Mouse (Mus musculus) layer of hippocampus, adult 8-10 months (tissue): ENCODE measurements around the gene Adam19. TPM values are rescaled to one million over a fixed set of nuclear protein-coding genes. Genes with fewer than 3 reads are reported as not detected.
"Not testable (repeated sequence)": the region's sequence is repeated elsewhere in the genome, so short reads cannot be mapped to it uniquely, and the experiment has no call there.

ENCODE experiments used
- DNase-seq, 2 experiments: peaks; one replicate each; pipeline ENCODE4 v3.0.0; 2022; ENCODE audit warnings: low spot score in 2 of 2
- total RNA-seq, 4 experiments: library from RNA; stranded (reverse); gene quantifications; 2 replicates each; pipeline ENCODE4 v1.2.4; 2022

Gene Adam19
- total RNA-seq, 4 experiments from 2014 or later, result 10.1 to 14.1 (median 11.2) TPM

DNA sequence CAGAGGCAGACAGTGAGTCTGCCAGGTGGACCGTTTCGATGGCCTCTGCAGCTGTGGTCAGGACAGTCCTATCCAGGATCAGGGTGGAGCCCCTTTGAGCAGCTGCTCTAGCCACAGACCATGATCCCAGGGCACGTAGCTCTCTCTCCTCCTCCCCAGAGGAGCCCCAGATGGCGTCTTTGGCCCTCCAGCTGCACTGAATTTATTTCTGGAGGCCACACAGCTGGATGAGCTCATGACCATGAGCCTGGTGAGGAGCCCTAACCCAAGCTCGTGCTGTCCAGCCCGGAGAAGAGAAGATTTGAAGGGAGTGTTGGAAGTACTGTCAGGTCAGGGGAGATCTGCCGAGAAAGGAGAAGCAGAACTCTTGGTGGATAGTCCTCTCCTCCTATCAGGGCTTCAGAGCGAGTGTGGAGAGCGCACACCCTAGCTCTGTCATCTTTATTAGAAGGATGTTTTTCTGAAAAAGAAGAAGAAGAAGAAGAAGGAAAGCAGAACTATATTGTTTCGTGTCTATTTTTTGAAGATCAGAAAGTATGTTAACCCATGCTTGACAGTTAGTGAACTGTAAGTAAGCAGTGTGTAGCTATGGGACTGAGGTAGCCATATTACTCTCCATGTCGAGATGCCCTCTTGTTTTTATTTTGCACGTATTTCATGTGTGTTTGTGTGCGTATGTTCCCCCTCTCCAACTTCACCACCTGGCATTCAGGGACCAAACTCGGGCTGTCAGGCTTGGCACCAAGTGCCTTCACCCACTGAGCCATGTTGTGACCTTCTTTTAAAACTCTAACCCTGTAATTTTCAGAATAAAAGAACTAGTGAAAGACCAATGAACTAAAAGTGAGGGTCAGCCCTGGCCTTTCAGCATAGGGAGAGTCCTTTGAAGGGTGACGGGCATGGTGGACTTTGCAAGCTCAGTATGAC lies 72.1 kb downstream of the Adam19 start:
- DNase-seq, result no peak

DNA sequence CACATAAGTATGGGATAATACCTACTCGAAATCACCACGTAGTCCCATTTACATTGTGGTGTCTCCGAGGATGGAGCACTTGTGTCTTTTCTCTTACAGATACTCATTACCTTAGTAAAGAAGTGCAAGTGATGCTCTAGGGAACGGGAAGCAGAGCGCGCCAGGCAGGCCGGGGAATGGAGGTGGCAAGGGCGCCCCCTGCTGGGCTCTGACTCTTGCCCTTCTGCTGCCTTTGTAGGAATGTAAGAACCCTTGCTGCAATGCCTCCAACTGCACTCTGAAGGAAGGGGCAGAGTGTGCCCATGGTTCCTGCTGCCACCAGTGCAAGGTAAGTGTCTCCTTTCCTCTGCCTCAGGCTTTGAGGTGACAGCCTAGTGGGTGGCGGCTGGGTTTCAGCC lies 72.8 kb downstream of the Adam19 start:
- DNase-seq, result peak; percentile 30 to 71

- no peak for DNase-seq
Measured at GRCm38 (mm10) chr11:46131022-46131986, 75.5 kb downstream of the Adam19 start.

DNA sequence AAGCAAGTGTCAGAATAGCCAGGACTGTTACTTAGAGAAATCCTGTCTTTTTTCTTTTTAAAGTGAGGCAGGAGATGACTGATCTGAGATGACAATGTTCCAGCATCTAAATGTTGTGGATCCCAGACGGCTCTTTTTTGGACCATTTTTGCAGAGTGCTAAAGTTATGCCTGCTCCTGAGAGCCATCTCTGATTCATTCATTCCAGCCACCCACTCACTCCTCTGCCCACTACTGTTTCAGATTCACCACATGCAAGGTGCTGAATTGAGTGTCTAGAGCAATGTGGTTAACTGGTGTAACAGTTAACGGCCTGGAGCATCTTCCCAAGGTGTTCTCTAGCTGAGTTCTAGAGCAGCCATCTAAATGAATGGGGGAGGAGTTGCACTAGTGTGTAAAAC lies 79.1 kb downstream of the Adam19 start:
- DNase-seq, result peak; percentile 36 to 38

DNA sequence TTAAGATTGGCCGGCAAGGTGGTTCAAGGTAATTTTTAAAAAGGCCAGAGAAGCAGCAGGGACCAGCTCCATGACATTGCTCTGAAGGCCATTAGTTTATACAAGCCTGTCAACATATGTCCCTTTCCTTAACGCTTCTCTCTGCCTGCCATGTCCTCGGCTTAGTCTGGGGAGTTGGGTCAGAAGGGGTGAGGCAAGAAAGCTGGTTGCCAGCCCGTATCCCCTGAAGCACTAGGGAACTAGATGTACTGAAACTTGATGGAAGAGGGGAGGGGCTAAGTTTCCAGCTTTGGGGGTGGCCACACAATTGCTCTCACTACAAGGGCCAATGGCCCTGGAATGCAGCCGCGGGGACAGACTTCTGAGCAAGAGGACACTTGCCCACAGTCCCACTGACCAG lies 87.5 kb downstream of the Adam19 start:
- DNase-seq, result no peak

DNA sequence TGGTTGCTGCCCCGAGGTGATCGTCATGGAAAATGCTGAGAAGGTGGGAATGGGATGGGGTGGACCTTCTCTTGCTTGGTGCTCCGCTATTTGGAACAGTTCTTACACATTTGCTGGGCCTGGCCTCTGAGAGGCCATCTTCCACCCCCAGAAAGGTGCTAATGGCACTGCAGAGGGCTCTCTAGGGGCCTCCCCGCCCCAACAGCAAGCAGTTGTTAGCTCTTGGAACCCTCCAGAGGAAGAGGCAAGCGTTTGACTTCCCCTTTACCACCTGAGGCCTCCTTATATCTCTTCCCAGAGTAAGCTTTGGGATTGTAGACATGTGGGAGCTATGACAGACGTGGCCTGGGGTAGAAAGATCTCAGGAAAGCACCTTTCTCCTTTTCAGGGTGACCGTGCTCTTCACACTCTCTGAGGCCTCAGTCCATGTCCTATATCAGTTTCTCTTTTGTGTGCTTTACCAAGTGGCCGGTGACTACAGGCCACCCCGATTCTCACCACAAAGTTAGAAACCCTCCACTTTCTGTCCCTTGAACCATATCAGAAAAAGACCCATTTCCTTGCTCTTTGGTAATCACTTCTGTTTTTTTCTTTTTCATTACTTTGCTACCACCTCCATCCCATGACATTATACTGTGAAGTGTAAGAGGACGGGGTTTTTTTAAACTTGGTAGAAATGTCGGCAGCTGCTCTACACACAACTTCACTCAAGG lies 89.5 kb downstream of the Adam19 start:
- no peak for DNase-seq

GRCm38 (mm10) chr11:46146619-46147018 lies 90.8 kb downstream of the Adam19 start:
- DNase-seq, result no peak

DNA sequence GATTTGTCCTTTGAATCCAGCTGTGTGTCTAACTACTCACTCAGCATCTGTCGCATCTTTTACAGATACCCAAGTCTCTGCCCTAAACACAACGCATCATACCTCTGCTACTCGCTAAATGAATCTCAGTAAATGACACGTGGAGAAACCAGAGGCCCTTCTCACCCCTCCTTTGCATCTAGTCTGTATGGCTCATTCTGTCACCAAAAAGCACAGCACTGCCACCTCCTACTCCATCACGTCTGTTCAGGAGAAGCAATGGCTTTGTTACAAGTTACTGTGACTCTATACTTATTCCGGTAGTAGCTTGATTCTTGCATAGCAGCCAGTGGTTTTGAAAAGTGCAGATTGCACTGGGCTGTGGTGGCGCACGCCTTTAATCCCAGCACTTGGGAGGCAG lies 101.2 kb downstream of the Adam19 start:
- DNase-seq, result no peak

GRCm38 (mm10) chr11:46157462-46157861 lies 101.7 kb downstream of the Adam19 start:
- DNase-seq, result no peak

DNA sequence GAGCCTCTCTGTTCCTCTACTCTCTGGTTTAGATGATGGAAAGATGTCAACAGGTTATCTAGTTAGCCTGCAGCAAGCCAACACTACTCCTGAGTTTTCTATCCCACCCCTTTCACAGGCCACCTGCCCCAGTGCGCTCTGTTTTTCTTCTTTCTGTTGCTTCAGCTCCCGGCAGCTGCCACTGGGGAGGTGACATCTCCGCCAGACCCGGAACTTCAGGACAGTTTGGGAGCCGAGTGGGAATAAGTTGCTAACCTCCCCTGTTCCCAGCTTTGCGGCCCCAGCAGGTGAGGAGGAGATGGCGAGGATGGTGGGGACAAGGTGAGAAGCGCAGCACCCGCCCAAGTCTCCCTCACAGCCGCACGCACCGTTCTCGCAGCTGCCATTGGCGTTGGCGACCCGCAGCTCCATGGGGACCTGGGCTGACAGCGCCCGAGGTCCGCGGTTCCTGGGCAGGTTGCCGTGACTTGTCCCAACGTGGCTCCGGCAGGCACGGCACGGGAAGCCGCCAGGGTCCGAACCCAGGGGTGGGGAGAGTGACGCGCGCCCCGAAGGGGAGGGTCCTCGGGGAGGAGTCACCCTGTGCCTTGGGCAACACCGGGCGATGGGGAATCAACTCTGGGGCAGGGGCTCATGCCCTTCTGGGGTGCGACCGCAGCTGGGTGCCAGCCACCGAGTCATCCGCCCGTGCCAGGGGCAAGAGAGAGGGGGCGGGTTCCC lies 110.2 kb downstream of the Adam19 start, which contains the start of gene Nipal4:
Gene Nipal4 (minus strand): TSS at position 643 of the 720 bp plus-strand sequence.
- no peak for DNase-seq

- no peak for DNase-seq
Measured at GRCm38 (mm10) chr11:46168506-46168905, 112.7 kb downstream of the Adam19 start.

- DNase-seq, result peak; percentile 28 to 59
Measured at GRCm38 (mm10) chr11:46169908-46170307, 114.1 kb downstream of the Adam19 start.

GRCm38 (mm10) chr11:46172128-46172527 lies 116.3 kb downstream of the Adam19 start:
- no peak for DNase-seq

DNA sequence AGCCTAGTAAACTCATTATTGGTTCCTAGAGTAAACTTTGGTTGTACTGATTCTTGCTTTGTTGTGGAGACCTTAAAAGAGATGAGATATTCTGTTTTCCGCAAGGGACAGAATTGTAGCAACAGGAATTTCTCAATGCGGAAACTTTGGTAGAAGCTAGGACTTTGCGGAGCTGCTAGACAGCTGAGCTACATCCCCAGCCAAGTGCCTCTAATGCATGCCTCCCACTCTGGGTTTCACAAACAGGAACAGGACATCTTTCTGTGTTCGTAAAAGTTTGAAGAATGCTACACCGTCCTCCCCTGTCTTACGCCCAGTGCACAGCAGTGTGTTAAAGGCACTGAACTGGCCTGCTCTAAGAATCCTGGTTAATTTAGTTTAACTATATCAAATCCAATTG lies 120.4 kb downstream of the Adam19 start:
- DNase-seq, result no peak

GRCm38 (mm10) chr11:46177246-46178043 lies 121.7 kb downstream of the Adam19 start:
- no peak for DNase-seq

GRCm38 (mm10) chr11:46182031-46182430 lies 126.2 kb downstream of the Adam19 start:
- DNase-seq, result not testable (repeated sequence)

DNA sequence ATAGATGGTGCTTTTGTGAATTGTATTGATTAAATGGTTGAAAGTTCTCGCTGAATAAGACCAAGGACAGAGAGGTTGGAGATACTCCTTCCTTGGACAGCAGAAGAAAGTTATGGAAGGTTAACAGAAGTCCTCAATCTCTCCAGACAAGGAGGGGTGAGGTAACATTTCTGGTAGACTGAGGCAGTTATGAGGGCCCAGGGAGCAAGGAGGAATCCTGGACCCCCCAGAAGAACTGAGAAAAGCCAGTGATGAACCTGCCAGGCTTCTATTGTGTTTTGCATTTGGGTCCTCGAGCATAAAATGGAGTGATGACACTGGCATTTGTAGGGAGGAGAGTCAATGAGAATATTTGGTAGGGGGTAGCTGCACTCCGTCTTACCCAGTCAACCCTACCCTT lies 129.2 kb downstream of the Adam19 start:
- no peak for DNase-seq

DNA sequence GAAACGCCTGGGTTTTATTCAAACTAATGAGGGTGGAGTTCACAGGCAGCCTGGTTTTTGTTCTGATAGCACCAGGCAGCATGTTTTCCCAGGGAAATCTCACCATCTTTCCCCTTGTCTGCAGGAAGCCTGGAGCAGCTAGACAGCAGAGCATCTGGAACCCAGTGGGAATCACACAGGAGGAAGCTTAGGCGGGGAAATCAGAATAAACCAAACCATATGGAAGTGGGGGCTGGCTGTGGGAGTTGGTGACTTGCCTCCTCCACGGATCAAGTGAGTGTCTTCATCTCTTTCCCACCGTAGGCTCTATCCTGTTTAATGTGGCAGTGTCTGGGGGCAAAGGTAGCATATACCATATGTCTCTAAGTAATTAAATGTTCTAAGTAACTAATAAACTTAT lies 129.7 kb downstream of the Adam19 start:
- DNase-seq, result no peak

DNA sequence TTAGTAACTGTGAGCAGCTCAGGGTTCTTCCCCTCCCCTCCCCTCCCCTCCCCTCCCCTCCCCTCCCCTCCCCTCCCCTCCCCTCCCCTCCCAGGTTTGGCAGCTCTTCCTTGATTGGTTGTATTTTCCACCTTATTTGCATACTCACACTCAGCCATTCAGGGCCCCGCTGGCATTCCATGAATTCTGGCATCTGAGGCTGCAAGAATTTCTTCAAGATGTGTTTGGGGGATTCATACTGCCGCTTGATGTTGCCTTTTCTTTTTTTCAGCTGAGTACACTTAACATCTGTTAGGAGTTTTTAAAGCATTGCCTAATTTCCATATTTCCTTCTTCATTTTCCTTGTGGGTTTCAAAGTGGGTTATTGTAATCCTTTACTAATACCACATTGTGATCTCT lies 132.5 kb downstream of the Adam19 start:
- no peak for DNase-seq

- no peak for DNase-seq
Measured at GRCm38 (mm10) chr11:46194175-46194574, 138.4 kb downstream of the Adam19 start.
